Mouse (Mus musculus) stomach, embryonic 15.5 days (tissue): ENCODE measurements at regions not wholly inside any gene's neighbourhood (a gene's known extent, or its start where the extent isn't known, plus 50 kb on each side); places are given as distances from the start of the nearest gene placed in this dataset.
"Not testable (repeated sequence)": the region's sequence is repeated elsewhere in the genome, so short reads cannot be mapped to it uniquely, and the experiment has no call there.

Experiments
- ATAC-seq: fragments of 200-750 bp; cut with Nextera tagmentation; 2 replicates; pipeline ENCODE4 v1.8.0; 2017; ENCODE audit warnings: low read depth, moderate number of reproducible peaks, moderate TSS enrichment; ENCODE audit not compliant: insufficient read depth, low FRiP score
- H3K27ac ChIP-seq: fragments of 300-500 bp; sonication (generic); 2 replicates; pipeline ENCODE4 v1.5.1; 2015; ENCODE audit warnings: mild to moderate bottlenecking, inconsistent platforms
- H3K27me3 ChIP-seq: fragments of 300-500 bp; sonication (generic); replicated peaks from 2 replicates; pipeline ENCODE4 v1.6.1; 2015; ENCODE audit warnings: inconsistent platforms
- H3K36me3 ChIP-seq: fragments of 300-500 bp; sonication (generic); 2 replicates; pipeline ENCODE4 v1.6.1; 2015; ENCODE audit warnings: inconsistent platforms
- H3K4me1 ChIP-seq: fragments of 300-500 bp; sonication (generic); 2 replicates; pipeline ENCODE4 v1.6.1; 2015; ENCODE audit warnings: inconsistent platforms
- H3K4me2 ChIP-seq: fragments of 300-500 bp; sonication (generic); 2 replicates; pipeline ENCODE4 v1.6.1; 2015; ENCODE audit warnings: mild to moderate bottlenecking, inconsistent platforms
- H3K4me3 ChIP-seq: fragments of 300-500 bp; sonication (generic); replicated peaks from 2 replicates; pipeline ENCODE4 v1.5.1; 2015; ENCODE audit warnings: inconsistent platforms
- H3K9ac ChIP-seq: fragments of 300-500 bp; sonication (generic); 2 replicates; pipeline ENCODE4 v1.6.1; 2015; ENCODE audit warnings: inconsistent platforms
- H3K9me3 ChIP-seq: fragments of 300-500 bp; sonication (generic); 2 replicates; pipeline ENCODE4 v1.6.1; 2016; ENCODE audit warnings: inconsistent platforms
- WGBS: fragments of 180-500 bp; shearing (Covaris S2); methylation state at CpG from one replicate; pipeline ENCODE4 v1.1.7; 2015; 5-methylcytosine and 5-hydroxymethylcytosine counted together

- Histone ChIP-seq H3K27ac (no peak overlapping the region), H3K27me3 (no peaks in the 10 kb centered on the region), H3K36me3 (no peaks in the 10 kb centered on the region), H3K4me3 (no peak overlapping the region), H3K9me3 (no peaks in the 10 kb centered on the region), H3K9ac (no peak overlapping the region), H3K4me2 (no peak overlapping the region), H3K4me1 (no peaks in the 10 kb centered on the region)
- 73% methylated on average over 2 of the region's 2 CpGs for WGBS
- ATAC-seq: no peak
Observed at GRCm38 (mm10) chr10:37779383-37780302, 640.9 kb upstream of the Marcks start.

GRCm38 (mm10) chr10:37760542-37761367 is 622.0 kb upstream of the Marcks start:
- 54% methylated on average over 5 of the region's 5 CpGs for WGBS
- Histone ChIP-seq H3K9me3 (no peaks in the 10 kb centered on the region), H3K9ac (no peak overlapping the region), H3K4me2 (no peak overlapping the region), H3K36me3 (no peaks in the 10 kb centered on the region), H3K27me3 (no peaks in the 10 kb centered on the region), H3K4me1 (no peaks in the 10 kb centered on the region), H3K27ac (no peak overlapping the region), H3K4me3 (no peak overlapping the region)
- no peak for ATAC-seq

- Histone ChIP-seq H3K4me1 (no peaks in the 10 kb centered on the region), H3K9ac (no peak overlapping the region), H3K4me2 (no peak overlapping the region), H3K27me3 (no peaks in the 10 kb centered on the region), H3K9me3 (no peaks in the 10 kb centered on the region), H3K27ac (no peak overlapping the region), H3K36me3 (no peaks in the 10 kb centered on the region), H3K4me3 (no peak overlapping the region)
- 24% methylated on average over 2 of the region's 2 CpGs for WGBS
- ATAC-seq: no peak
Observed at GRCm38 (mm10) chr10:37741581-37741980, 602.9 kb upstream of the Marcks start.

- H3K27me3 ChIP-seq: no peaks in the 10 kb centered on the region
- H3K9ac ChIP-seq: no peak overlapping the region
- no peaks in the 10 kb centered on the region for H3K9me3 ChIP-seq
- no peak for ATAC-seq
- no peak overlapping the region for H3K27ac ChIP-seq
- H3K4me1 ChIP-seq: no peaks in the 10 kb centered on the region
- no peaks in the 10 kb centered on the region for H3K36me3 ChIP-seq
- no peak overlapping the region for H3K4me2 ChIP-seq
- no peak overlapping the region for H3K4me3 ChIP-seq
- 51% methylated on average over 2 of the region's 2 CpGs for WGBS
Observed at GRCm38 (mm10) chr10:37739024-37739423, 600.3 kb upstream of the Marcks start.

DNA sequence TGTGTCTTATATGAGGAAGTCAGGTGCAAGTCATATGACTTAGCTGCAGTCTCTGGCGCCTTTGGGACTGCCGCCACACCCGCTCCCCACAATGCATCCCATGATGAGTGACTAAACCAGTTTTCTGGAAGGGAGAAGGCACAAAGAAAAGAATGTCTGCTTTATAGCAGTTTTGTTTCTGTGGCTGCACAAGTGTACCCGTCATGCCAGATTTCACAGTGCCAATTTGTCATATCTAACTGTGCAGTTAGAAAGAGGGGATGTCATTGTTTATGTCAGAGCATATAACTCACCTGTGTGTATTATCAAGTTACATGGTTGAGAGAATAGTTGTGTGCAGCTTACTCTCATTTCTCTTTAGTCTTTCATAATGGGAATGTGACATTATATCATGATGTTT is 586.9 kb upstream of the Marcks start:
- H3K4me3 ChIP-seq: no peak overlapping the region
- H3K4me1 ChIP-seq: no peaks in the 10 kb centered on the region
- 74% methylated on average over 4 of the region's 4 CpGs for WGBS
- H3K27ac ChIP-seq: no peak overlapping the region
- no peak overlapping the region for H3K4me2 ChIP-seq
- H3K36me3 ChIP-seq: no peaks in the 10 kb centered on the region
- no peaks in the 10 kb centered on the region for H3K27me3 ChIP-seq
- H3K9me3 ChIP-seq: no peaks in the 10 kb centered on the region
- no peak overlapping the region for H3K9ac ChIP-seq
- no peak for ATAC-seq

DNA sequence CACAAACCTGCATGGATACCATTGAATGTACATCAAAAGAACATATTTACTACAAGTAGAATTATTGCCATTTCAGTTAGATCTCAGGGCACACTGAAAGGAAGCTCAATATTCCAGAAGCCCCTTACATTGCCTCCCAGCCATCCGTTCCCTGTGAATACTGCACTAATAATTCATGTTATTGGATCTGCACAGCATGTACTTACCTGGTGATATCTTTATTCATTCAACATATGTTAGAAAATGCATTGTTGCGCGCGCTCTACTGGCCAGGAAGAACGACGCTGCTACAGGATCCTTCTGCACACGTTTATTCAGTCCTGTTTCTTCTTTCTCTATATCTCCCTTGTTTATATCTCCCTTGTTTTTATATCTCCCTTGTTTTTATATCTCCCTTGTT is 586.3 kb upstream of the Marcks start:
- H3K27me3 ChIP-seq, H3K9ac ChIP-seq, H3K27ac ChIP-seq, ATAC-seq, H3K9me3 ChIP-seq, H3K4me1 ChIP-seq, H3K4me2 ChIP-seq, H3K36me3 ChIP-seq, H3K4me3 ChIP-seq: not testable (repeated sequence)
- WGBS: 79% methylated on average over 7 of the region's 7 CpGs

DNA sequence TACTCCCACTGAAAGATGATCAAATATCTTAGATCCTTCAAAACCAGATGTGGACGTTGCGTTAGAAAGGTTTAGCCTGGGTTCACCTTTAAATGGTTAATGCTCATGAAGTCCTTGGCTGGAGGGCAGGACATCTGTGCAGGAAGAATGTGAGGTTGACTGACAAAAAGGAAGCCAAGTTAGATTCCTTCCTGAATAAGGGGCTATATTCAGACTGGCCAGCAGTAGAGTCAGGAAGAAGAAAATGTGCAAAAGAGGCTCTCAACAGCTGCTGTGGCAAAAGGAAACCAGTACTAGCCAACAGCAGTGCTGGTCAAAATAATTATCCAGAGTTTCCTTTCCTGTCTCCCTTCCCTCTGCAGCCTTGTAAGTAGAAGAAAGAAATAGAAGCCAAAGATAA is 582.0 kb upstream of the Marcks start:
- Histone ChIP-seq H3K27ac (no peak overlapping the region), H3K4me1 (no peaks in the 10 kb centered on the region), H3K36me3 (no peaks in the 10 kb centered on the region), H3K4me2 (no peak overlapping the region), H3K9me3 (no peaks in the 10 kb centered on the region), H3K4me3 (no peak overlapping the region), H3K27me3 (no peaks in the 10 kb centered on the region), H3K9ac (no peak overlapping the region)
- WGBS: 57% methylated on average over 2 of the region's 2 CpGs
- no peak for ATAC-seq

DNA sequence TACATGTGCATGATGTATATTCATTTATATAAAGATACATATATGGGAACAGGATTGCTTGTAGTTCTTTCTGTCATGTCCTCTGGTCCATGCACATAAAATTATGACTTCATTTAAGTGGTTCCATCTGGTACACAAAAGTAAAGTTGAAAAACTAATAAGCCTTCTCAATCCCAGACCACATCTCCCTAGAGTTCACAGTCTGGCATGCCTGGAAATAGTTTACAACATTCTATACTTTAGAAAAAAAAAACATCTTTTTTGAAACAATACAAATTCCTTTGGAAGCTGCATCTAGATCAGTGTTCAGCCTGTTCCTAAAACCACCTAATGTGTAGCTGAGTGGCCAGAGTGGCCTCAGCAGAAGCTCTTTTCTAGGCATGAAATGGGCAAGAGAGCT is 578.2 kb upstream of the Marcks start:
- no peaks in the 10 kb centered on the region for H3K4me1 ChIP-seq
- no peak overlapping the region for H3K4me3 ChIP-seq
- H3K9me3 ChIP-seq: no peaks in the 10 kb centered on the region
- H3K36me3 ChIP-seq: no peaks in the 10 kb centered on the region
- no peak overlapping the region for H3K9ac ChIP-seq
- no peak overlapping the region for H3K27ac ChIP-seq
- no peak overlapping the region for H3K4me2 ChIP-seq
- no peaks in the 10 kb centered on the region for H3K27me3 ChIP-seq
- ATAC-seq: no peak

GRCm38 (mm10) chr10:37711459-37711858 is 572.7 kb upstream of the Marcks start:
- Histone ChIP-seq H3K9me3 (no peaks in the 10 kb centered on the region), H3K4me3 (no peak overlapping the region), H3K9ac (no peak overlapping the region), H3K4me1 (no peaks in the 10 kb centered on the region), H3K4me2 (no peak overlapping the region), H3K27ac (no peak overlapping the region), H3K27me3 (no peaks in the 10 kb centered on the region), H3K36me3 (no peaks in the 10 kb centered on the region)
- no peak for ATAC-seq

DNA sequence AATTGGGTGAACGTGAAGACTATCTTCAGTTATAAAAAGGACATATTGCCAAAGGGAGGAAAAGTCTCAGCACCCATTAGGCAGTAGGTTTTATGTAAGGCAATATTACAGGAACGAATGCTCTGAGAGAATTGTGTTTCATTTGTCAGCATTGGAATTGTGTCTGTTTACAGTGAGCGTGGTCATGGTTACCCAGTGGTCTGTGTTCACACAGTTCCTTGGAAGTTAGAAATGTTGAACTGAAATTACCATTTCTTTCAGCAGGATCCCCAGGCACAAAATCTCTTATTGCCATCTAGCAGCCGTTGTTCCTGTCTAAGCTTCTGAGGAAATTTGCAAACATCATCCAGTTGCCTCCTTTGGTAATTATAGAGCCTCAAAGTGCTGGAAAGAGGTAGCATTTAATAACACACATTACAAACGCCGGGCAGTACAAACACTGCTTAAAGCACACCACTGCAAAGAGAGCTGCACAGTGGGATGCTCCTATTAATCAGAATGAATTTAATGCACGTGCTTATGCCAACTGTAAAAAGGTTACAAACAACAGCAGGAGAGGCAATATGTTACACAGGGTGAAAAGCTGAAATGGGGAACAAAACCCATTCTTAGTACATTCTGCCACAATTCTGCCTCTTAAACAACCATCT is 555.4 kb upstream of the Marcks start:
- Histone ChIP-seq H3K4me1 (no peaks in the 10 kb centered on the region), H3K27ac (no peak overlapping the region), H3K36me3 (no peaks in the 10 kb centered on the region), H3K27me3 (no peaks in the 10 kb centered on the region), H3K9ac (no peak overlapping the region), H3K9me3 (no peaks in the 10 kb centered on the region), H3K4me3 (no peak overlapping the region), H3K4me2 (no peak overlapping the region)
- WGBS: 65% methylated on average over 7 of the region's 7 CpGs
- no peak for ATAC-seq

DNA sequence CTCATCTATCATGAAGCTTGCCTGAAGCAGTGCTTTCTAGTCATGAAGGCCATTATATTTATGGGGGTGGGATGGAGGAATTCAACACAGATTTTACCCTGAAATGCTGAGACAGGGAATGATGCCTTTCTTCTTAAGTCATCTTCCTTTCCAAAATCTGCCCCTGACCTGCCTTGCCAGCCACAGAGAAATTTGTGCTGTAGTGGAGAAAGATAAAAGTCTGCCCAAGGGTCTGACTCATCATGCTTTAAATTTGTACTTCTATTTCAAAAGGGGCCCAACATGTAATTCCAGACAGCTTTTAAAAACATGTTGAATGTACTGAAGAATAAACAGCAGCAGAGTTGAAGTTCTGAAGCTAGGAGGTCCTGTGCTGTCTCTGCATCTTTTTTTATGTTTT is 554.1 kb upstream of the Marcks start:
- no peak for ATAC-seq
- no peaks in the 10 kb centered on the region for H3K27me3 ChIP-seq
- no peak overlapping the region for H3K9ac ChIP-seq
- H3K27ac ChIP-seq: no peak overlapping the region
- no peak overlapping the region for H3K4me2 ChIP-seq
- H3K36me3 ChIP-seq: no peaks in the 10 kb centered on the region
- no peak overlapping the region for H3K4me3 ChIP-seq
- no peaks in the 10 kb centered on the region for H3K4me1 ChIP-seq
- H3K9me3 ChIP-seq: no peaks in the 10 kb centered on the region

DNA sequence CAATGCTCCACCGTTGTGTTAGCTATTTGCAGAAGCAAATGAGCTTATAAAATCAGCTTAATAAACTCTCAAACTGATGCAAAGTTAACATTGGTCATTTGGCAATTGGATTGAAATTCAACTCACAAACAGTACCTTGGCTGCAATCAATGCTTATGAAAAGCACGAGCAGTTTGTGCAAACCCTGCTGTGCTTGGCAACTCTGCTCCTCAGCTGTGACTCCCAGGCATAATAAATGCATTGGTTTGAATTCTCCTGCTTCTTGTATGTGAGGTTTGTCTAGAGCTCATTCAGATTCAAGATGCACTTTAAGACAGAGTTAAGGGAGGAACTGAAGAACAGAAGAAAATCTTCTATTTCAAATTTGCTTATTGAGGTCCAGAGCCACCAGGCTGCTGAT is 553.2 kb upstream of the Marcks start:
- no peaks in the 10 kb centered on the region for H3K9me3 ChIP-seq
- no peaks in the 10 kb centered on the region for H3K36me3 ChIP-seq
- H3K4me3 ChIP-seq: no peak overlapping the region
- ATAC-seq: no peak
- no peaks in the 10 kb centered on the region for H3K4me1 ChIP-seq
- 63% methylated on average over 2 of the region's 2 CpGs for WGBS
- H3K27me3 ChIP-seq: no peaks in the 10 kb centered on the region
- no peak overlapping the region for H3K27ac ChIP-seq
- H3K4me2 ChIP-seq: no peak overlapping the region
- no peak overlapping the region for H3K9ac ChIP-seq
